Mouse (Mus musculus) stomach, embryonic 15.5 days (tissue): ENCODE results near the gene Cdh12. TPM values are rescaled to one million over a fixed set of nuclear protein-coding genes. Genes with fewer than 3 reads are reported as not detected.
A peak's percentile ranks its signal among the peaks of the same experiment; 100 is the strongest.

ENCODE experiments used
- ATAC-seq: fragments of 200-750 bp; cut with Nextera tagmentation; 2 replicates; pipeline ENCODE4 v1.8.0; 2017; ENCODE audit warnings: low read depth, moderate number of reproducible peaks, moderate TSS enrichment; ENCODE audit not compliant: insufficient read depth, low FRiP score
- H3K27ac ChIP-seq: fragments of 300-500 bp; sonication (generic); 2 replicates; pipeline ENCODE4 v1.5.1; 2015; ENCODE audit warnings: mild to moderate bottlenecking, inconsistent platforms
- H3K27me3 ChIP-seq: fragments of 300-500 bp; sonication (generic); replicated peaks from 2 replicates; pipeline ENCODE4 v1.6.1; 2015; ENCODE audit warnings: inconsistent platforms
- H3K36me3 ChIP-seq: fragments of 300-500 bp; sonication (generic); 2 replicates; pipeline ENCODE4 v1.6.1; 2015; ENCODE audit warnings: inconsistent platforms
- H3K4me1 ChIP-seq: fragments of 300-500 bp; sonication (generic); 2 replicates; pipeline ENCODE4 v1.6.1; 2015; ENCODE audit warnings: inconsistent platforms
- H3K4me2 ChIP-seq: fragments of 300-500 bp; sonication (generic); 2 replicates; pipeline ENCODE4 v1.6.1; 2015; ENCODE audit warnings: mild to moderate bottlenecking, inconsistent platforms
- H3K4me3 ChIP-seq: fragments of 300-500 bp; sonication (generic); replicated peaks from 2 replicates; pipeline ENCODE4 v1.5.1; 2015; ENCODE audit warnings: inconsistent platforms
- H3K9ac ChIP-seq: fragments of 300-500 bp; sonication (generic); 2 replicates; pipeline ENCODE4 v1.6.1; 2015; ENCODE audit warnings: inconsistent platforms
- H3K9me3 ChIP-seq: fragments of 300-500 bp; sonication (generic); 2 replicates; pipeline ENCODE4 v1.6.1; 2016; ENCODE audit warnings: inconsistent platforms
- WGBS: fragments of 180-500 bp; shearing (Covaris S2); methylation state at CpG from one replicate; pipeline ENCODE4 v1.1.7; 2015; 5-methylcytosine and 5-hydroxymethylcytosine counted together
- polyA plus RNA-seq: library from polyadenylated mRNA; unstranded; fragments of >200 nt; fragmentation: Nextera tagmentation; extraction: Ambion mirVana; gene quantifications from 2 replicates; pipeline ENCODE4 v1.2.1, GENCODE M21; 2015

Gene Cdh12
- polyA plus RNA-seq, 1 experiment from 2014 or later: 0.50 TPM

DNA sequence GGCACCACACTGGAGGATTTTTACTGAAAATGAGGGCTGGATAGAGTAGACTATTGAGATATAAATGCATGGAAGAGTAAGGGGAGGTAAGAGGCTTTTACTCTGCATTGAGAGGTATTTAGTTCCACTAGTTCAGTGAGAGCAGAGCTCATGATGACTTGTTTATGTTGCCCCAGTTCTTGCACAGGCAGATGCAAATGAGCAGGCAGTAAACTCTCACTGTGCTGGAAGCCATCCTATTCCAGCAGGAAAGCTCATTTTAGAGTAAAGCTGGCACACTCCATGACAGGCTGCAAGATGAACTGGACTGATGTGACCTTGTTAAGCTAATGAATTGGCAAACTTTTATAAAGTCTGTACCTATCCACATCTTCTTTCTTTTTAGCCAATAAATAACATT, 494.9 kb downstream of the Cdh12 start:
- H3K27ac ChIP-seq: no peak overlapping the region
- H3K4me1 ChIP-seq: no peaks in the 10 kb centered on the region
- no peak for ATAC-seq
- no peak overlapping the region for H3K9ac ChIP-seq
- H3K4me3 ChIP-seq: no peak overlapping the region
- H3K27me3 ChIP-seq: no peaks in the 10 kb centered on the region
- no peak overlapping the region for H3K4me2 ChIP-seq
- no peaks in the 10 kb centered on the region for H3K9me3 ChIP-seq
- no peaks in the 10 kb centered on the region for H3K36me3 ChIP-seq

GRCm38 (mm10) chr15:20967463-20967862, 518.4 kb downstream of the Cdh12 start:
- no peak overlapping the region for H3K4me3 ChIP-seq
- H3K9me3 ChIP-seq: no peaks in the 10 kb centered on the region
- ATAC-seq: no peak
- no peaks in the 10 kb centered on the region for H3K27me3 ChIP-seq
- no peak overlapping the region for H3K27ac ChIP-seq
- 45% methylated on average over 2 of the region's 2 CpGs for WGBS
- H3K36me3 ChIP-seq: no peaks in the 10 kb centered on the region
- H3K4me2 ChIP-seq: no peak overlapping the region
- no peaks in the 10 kb centered on the region for H3K4me1 ChIP-seq
- H3K9ac ChIP-seq: no peak overlapping the region

- Histone ChIP-seq H3K36me3 (no peaks in the 10 kb centered on the region), H3K4me3 (no peak overlapping the region), H3K4me2 (no peak overlapping the region), H3K9ac (no peak overlapping the region), H3K27me3 (no peaks in the 10 kb centered on the region), H3K4me1 (no peaks in the 10 kb centered on the region), H3K9me3 (no peaks in the 10 kb centered on the region), H3K27ac (no peak overlapping the region)
- WGBS: 83% methylated on average over 2 of the region's 2 CpGs
- no peak for ATAC-seq
Observed at GRCm38 (mm10) chr15:20971041-20971440, 522.0 kb downstream of the Cdh12 start.

GRCm38 (mm10) chr15:21000541-21000940, 551.5 kb downstream of the Cdh12 start:
- WGBS: 79% methylated on average over 4 of the region's 4 CpGs
- Histone ChIP-seq H3K4me2 (no peak overlapping the region), H3K9ac (no peak overlapping the region), H3K4me1 (no peaks in the 10 kb centered on the region), H3K27me3 (no peaks in the 10 kb centered on the region), H3K36me3 (no peaks in the 10 kb centered on the region), H3K9me3 (no peaks in the 10 kb centered on the region), H3K4me3 (no peak overlapping the region), H3K27ac (no peak overlapping the region)
- ATAC-seq: no peak

DNA sequence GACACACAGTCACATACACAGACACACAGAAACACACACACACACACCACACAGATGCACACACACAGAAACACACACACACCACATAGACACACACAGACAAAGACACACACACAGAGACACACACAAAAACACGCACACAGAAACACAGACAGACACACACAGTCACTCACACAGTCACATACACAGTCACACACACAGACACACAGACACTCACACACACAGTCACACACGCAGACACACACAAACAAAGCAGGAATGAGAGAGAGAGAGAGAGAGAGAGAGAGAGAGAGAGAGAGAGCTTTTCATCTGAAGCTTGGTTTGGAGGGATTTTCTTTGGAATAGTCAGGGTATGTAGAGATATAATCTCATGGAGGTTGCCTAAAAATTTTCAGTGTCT, 558.9 kb downstream of the Cdh12 start:
- ATAC-seq: no peak
- Histone ChIP-seq H3K9me3 (no peaks in the 10 kb centered on the region), H3K4me1 (no peaks in the 10 kb centered on the region), H3K36me3 (no peaks in the 10 kb centered on the region), H3K27me3 (no peaks in the 10 kb centered on the region), H3K4me3 (no peak overlapping the region), H3K4me2 (no peak overlapping the region), H3K27ac (no peak overlapping the region), H3K9ac (no peak overlapping the region)
- WGBS: 86% methylated on average over 2 of the region's 2 CpGs

- no peaks in the 10 kb centered on the region for H3K36me3 ChIP-seq
- H3K4me3 ChIP-seq: no peak overlapping the region
- WGBS: 28% methylated on average over 1 of the region's 1 CpGs
- no peak overlapping the region for H3K4me2 ChIP-seq
- no peak for ATAC-seq
- no peak overlapping the region for H3K9ac ChIP-seq
- no peak overlapping the region for H3K27ac ChIP-seq
- H3K27me3 ChIP-seq: no peaks in the 10 kb centered on the region
- H3K4me1 ChIP-seq: no peaks in the 10 kb centered on the region
- no peaks in the 10 kb centered on the region for H3K9me3 ChIP-seq
Observed at GRCm38 (mm10) chr15:21008487-21008886, 559.4 kb downstream of the Cdh12 start.

DNA sequence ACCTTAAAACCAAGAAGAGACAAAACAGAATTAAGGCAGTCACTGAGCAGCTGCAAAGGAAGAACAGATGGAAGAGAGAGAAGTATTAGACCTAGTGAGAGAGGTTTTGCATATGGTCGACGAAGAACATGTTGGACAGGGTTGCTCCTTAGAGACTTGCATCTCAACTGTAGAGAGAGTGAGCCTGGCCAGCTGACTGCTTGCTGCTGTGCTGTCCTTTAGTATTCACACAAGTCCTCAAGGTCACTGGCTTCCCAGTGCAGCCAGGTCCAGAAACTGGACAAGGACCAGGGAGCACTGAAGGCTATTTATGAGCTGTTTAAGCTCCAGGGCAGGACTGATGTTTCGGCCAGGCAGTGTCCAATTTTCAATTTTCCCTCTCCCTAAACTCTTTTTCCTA, 559.9 kb downstream of the Cdh12 start:
- peak; percentile 58; the same call in 1 of the 2 replicates for ATAC-seq
- no peak overlapping the region for H3K4me2 ChIP-seq
- H3K4me3 ChIP-seq: no peak overlapping the region
- 54% methylated on average over 3 of the region's 3 CpGs for WGBS
- no peaks in the 10 kb centered on the region for H3K9me3 ChIP-seq
- no peaks in the 10 kb centered on the region for H3K36me3 ChIP-seq
- H3K27me3 ChIP-seq: no peaks in the 10 kb centered on the region
- no peak overlapping the region for H3K27ac ChIP-seq
- no peak overlapping the region for H3K9ac ChIP-seq
- no peaks in the 10 kb centered on the region for H3K4me1 ChIP-seq

DNA sequence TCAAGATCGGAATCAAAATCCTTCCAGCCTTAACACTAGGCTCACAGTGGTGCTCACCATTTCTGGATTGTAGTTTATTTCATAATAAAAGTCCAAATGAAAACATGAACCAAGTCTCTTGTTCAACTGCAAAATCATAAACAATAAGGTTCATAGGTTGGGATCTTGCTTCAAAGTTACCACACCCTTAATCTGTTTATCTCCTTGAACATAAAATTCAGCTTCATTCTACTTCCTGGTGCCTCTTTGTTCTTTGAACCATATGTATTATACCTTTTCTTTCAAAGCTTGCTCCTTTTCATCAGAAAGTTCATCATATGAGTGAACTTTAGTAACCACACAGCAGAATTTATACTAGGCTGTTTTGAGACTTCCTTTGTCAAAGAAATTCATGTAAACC, 614.6 kb downstream of the Cdh12 start:
- H3K4me1 ChIP-seq: no peaks in the 10 kb centered on the region
- H3K4me3 ChIP-seq: no peak overlapping the region
- H3K27ac ChIP-seq: no peak overlapping the region
- no peak for ATAC-seq
- H3K9me3 ChIP-seq: no peaks in the 10 kb centered on the region
- no peaks in the 10 kb centered on the region for H3K27me3 ChIP-seq
- WGBS: 64% methylated on average over 1 of the region's 1 CpGs
- no peak overlapping the region for H3K4me2 ChIP-seq
- H3K9ac ChIP-seq: no peak overlapping the region
- no peaks in the 10 kb centered on the region for H3K36me3 ChIP-seq

GRCm38 (mm10) chr15:21069264-21069663, 620.2 kb downstream of the Cdh12 start:
- H3K4me3 ChIP-seq: no peak overlapping the region
- no peaks in the 10 kb centered on the region for H3K4me1 ChIP-seq
- no peak for ATAC-seq
- no peaks in the 10 kb centered on the region for H3K9me3 ChIP-seq
- no peak overlapping the region for H3K4me2 ChIP-seq
- WGBS: 84% methylated on average over 2 of the region's 2 CpGs
- no peak overlapping the region for H3K9ac ChIP-seq
- H3K27me3 ChIP-seq: no peaks in the 10 kb centered on the region
- H3K27ac ChIP-seq: no peak overlapping the region
- no peaks in the 10 kb centered on the region for H3K36me3 ChIP-seq

GRCm38 (mm10) chr15:21092824-21093223, 643.8 kb downstream of the Cdh12 start:
- H3K36me3 ChIP-seq: no peaks in the 10 kb centered on the region
- H3K4me3 ChIP-seq: no peak overlapping the region
- no peak overlapping the region for H3K27ac ChIP-seq
- no peaks in the 10 kb centered on the region for H3K4me1 ChIP-seq
- H3K4me2 ChIP-seq: no peak overlapping the region
- H3K27me3 ChIP-seq: no peaks in the 10 kb centered on the region
- H3K9ac ChIP-seq: no peak overlapping the region
- H3K9me3 ChIP-seq: no peaks in the 10 kb centered on the region
- no peak for ATAC-seq
- 79% methylated on average over 1 of the region's 1 CpGs for WGBS

GRCm38 (mm10) chr15:21109009-21109841, 660.2 kb downstream of the Cdh12 start:
- H3K27ac ChIP-seq: no peak overlapping the region
- H3K4me1 ChIP-seq: no peaks in the 10 kb centered on the region
- peak overlapping the region; percentile 49 for H3K4me2 ChIP-seq
- 23% methylated on average over 11 of the region's 11 CpGs for WGBS
- no peaks in the 10 kb centered on the region for H3K36me3 ChIP-seq
- no peak overlapping the region for H3K9ac ChIP-seq
- peak; percentile 39 for ATAC-seq
- no peaks in the 10 kb centered on the region for H3K9me3 ChIP-seq
- no peaks in the 10 kb centered on the region for H3K27me3 ChIP-seq
- H3K4me3 ChIP-seq: peak overlapping the region; percentile 36

GRCm38 (mm10) chr15:21109889-21110500, 660.9 kb downstream of the Cdh12 start:
- Histone ChIP-seq H3K4me2 (no peak overlapping the region), H3K4me3 (no peak overlapping the region), H3K36me3 (no peaks in the 10 kb centered on the region), H3K4me1 (no peaks in the 10 kb centered on the region), H3K9ac (no peak overlapping the region), H3K27me3 (no peaks in the 10 kb centered on the region), H3K27ac (no peak overlapping the region), H3K9me3 (no peaks in the 10 kb centered on the region)
- no peak for ATAC-seq
- 80% methylated on average over 4 of the region's 4 CpGs for whole genome bisulfite sequencing
